Mouse (Mus musculus): ENCODE results near the gene Nr4a3.

GRCm38 (mm10) chr4:48047766-48048371, 2.9 kb downstream of the Nr4a3 start:
- TF ChIP-seq CTCF (IDR thresholded peaks at IDR 0.05; ENCODE audit: low read depth) (peak; percentile 12; the same call in 1 of the 2 replicates), EP300 (optimal IDR thresholded peaks at IDR 0.05) (no peak)
